Mouse (Mus musculus) ovary, postnatal 14 days (tissue): Measurements from ENCODE around the gene Sgtb.

Source experiments
- DNase-seq: peaks from one replicate; pipeline ENCODE4 v3.0.0; 2022; ENCODE audit warnings: low spot score

The Sgtb gene

DNA sequence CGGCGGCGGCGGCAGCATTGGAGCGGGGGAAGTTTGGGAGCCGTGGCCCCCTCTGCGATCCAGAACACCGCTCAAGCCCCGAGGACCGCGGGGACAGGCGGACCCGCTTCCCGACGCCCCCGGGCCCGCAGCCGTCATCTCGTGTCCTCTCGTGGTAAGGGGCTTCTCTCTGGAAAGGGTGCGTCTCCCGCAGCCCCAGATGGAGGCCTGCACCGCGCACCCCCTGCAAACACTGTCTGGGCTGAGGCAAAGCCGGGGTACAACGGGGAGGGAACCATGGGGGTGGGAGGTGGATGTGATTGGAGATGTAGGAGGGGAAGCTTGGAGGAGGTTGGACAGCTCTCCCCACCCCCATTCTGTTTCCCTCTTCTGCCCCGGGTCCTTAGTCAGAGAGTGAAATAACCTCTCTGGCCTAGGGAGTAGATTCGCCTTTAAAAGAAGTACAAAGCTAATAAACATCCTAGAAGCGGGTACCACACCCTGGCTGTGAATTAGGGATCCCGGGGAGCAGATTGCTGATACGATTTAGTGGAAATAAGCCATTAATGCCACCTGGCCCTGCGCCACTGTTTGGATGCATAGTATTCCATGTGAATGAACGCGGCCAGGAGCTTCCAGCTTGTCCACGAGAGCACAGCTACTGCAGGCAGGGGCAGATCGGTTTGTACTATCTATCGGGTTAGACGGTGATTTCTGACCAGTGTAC, 428 bp downstream of the Sgtb start:
- DNase-seq, result no peak

GRCm38 (mm10) chr13:104110526-104110925, 985 bp downstream of the Sgtb start:
- no peak for DNase-seq

DNA sequence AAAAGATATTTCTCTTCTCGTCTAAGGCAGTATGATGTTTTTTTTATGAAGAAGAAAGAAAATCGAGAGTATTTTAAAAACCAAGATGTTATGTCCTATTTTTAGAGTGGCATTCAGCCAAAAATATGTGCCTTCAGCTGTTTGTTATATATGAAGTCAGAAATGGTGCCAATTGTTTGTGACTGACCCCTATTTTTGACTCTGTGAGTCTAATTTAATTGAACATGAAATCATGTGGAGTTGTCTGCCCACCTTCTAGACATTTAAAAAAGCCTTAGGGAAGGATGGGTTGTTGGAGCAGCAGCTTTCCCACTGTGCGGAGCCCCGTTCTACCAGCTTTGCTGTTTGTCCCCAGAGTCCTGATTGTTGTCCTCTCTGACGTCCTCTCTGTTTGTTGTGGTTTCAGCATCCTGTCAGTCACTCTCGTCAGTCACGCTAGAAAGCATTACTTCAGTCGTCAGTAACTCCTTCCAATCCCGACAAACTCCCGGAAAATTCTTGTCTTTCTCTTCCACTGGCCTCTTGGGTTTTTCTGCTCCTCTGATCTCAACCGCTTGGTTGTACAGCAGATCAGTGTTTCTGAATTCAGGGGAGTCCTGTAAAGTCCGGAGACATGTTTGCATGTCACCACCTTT, 2.8 kb downstream of the Sgtb start:
- no peak for DNase-seq

DNA sequence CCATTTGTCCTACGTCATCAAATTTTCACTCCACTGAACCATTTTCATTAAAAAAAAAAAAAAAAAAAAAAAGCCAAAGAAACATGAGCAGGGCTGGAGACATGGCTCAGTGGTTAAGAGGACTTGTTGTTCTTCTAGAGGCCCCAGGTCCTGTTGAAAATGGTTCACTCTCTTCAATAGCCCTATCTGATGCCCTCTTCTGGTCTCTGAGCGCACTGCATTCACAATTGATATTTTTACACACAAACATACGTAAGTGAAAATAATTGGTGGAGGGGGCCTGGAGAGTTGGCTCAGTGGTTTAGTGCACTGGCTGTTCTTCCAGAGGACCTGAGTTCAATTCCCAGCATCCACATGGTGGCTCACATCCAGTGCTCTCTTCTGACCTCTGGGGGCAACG, 4.2 kb downstream of the Sgtb start:
- no peak for DNase-seq

DNA sequence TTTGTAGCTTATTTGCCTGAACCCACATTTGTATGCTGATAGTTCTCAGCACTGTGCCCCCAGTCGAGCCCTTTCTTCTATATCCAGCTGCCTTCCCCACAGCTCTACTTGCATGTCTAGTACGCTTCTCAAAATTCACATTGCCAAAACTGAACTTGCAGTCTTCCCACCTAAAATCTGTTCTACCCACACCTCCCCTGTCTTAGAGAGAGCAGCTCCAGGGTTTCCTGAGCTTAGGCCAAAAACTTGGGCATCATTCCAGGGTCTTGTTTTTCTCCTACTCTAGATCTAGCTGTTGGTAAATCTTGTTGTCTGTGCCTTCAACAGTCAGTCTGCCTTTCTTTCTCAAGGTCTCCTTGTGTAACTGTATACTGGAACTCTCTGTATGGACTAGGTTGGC, 5.3 kb downstream of the Sgtb start:
- no peak for DNase-seq

DNA sequence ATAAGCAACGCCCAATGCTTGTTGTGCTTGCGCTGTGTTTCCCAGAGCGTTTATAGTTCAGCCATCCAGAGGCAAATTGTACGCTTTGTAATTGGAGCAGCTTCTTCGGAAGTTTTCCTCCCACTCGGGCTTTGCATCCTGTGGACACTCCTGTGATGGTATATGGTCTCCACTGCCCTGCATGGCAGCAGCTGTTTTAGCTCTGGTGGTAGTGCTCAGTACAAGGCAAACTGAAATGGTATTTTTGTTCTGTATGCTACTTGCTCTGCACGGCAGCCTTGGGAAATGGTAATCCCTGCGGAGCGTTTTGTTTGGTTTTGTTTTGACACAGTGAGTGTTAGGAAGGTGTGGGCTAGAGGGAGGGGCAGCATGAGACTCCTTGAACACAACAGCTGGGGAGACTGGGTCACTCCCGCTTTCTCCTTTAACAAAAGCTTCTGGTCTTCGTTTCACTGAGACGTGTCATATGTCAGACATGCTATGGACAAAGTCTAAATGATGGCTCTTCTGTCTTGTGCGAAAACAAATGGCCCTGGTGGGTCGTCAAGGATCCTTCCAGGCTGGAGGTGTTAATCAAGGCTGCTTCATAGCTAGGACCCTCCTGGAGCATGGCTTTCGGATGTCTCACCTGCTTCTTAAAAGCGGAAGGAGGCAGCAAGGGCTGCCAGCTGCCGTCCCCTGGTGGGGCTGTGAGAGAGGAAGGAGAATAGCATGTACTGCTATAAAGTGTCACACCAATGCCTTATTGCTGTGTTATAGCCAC, 12.7 kb downstream of the Sgtb start:
- no peak for DNase-seq

DNA sequence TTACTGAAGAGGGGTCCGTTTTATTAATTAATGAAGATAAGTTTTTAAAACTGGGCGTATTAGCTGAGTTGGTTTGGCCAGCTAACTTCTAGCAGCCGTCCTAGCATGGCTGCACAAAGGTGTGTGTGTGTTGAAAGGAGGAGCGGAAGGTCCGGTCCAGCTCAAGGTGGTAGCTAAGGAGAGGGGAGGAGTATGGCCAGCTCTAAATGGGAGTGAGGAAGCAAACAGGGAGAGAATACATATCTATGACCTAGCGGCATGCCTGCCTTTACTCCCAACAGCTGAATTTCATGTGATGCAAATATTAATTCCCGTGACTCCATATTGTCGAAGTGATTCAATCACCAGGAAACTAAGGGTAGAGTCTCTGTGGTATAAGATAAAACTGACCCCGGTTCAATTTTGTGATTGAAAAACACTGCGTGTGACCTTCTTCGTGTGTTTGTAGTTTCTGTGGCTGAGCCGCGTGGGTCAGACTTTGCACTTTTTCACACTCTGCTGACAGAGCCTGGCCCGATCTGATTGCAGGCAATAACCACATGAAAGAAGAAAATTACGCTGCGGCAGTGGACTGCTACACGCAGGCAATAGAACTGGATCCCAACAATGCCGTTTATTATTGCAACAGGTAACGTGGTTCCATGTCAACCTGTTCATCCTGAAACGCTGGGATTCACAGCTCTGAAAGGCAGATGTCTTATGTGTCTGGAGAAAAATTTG, 14.3 kb downstream of the Sgtb start:
- DNase-seq, result no peak

DNA sequence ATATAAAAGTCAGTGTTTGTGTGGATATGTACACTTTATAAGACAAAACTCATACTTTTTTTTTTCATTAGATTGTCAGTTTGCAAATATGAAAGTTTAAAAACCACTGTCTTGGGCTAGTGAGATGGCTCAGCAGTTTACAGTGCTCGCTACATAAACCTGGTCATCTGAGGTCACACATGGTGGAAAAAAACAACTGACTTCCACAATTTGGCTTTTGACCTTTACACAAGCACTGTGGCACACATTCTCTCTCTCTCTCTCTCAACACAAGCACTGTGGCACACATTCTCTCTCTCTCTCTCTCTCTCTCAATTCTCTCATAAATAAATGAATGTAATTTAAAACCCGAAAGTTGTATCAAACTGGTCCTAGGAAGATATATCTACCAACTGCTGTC, 23.0 kb downstream of the Sgtb start:
- no peak for DNase-seq

GRCm38 (mm10) chr13:104134510-104135085, 25.1 kb downstream of the Sgtb start:
- no peak for DNase-seq

DNA sequence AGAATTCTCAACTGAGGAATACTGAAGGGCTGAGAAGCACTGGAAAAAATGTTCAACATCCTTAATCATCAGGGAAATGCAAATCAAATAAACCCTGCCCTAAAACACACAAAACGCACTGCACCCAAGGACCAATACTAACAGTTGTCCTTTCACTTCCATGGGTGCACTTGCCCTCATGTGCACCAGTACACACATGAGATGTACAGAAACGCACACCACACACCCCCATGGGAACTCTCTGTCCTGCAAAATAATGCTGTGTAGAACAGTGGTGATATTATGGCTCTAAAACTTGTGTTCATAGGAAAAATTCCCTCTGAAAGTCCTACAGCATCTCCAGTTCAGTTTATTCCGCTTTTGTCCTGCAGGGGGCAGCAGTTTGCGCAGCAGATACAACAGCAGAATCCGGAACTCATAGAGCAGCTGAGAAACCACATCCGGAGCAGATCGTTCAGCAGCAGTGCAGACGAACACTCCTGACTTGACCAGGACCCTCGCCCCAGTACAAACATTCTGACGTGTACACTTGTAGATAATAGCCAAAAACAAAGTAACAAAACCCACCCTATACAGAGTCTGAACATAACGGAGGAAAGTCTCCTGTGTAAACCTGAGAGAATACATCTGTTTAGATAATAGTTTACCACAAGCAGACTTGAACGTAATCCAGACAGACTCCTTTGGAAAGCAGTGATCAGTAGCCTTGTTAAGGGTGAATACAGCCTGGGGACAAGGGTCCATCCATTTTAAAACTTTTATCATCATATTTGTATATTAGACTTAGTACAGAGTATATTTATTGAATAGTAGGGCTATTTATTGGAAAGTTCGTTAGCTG, 30.0 kb downstream of the Sgtb start:
- peak; percentile 65 for DNase-seq

- DNase-seq, result no peak
Observed at GRCm38 (mm10) chr13:104144871-104145270, 35.3 kb downstream of the Sgtb start.

DNA sequence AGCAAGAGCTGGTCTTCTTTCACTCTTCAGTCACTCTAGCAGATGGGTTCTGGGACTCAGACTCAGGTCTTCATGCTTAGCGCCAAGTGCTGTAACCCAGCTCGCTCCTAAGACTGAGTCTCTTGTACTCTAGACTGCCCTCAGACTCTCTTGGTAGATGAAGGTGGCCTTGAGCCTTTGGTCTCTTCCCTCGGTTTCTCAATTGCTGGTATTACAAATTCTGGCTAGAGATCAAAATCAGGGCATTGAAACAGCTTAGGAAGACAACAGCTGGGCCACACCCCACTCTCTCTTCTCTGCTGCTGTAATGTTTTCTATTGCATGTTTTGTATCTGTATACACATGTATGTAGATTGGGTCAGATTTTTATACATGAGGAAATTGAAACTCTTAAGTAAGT, 36.1 kb downstream of the Sgtb start:
- DNase-seq, result no peak

DNA sequence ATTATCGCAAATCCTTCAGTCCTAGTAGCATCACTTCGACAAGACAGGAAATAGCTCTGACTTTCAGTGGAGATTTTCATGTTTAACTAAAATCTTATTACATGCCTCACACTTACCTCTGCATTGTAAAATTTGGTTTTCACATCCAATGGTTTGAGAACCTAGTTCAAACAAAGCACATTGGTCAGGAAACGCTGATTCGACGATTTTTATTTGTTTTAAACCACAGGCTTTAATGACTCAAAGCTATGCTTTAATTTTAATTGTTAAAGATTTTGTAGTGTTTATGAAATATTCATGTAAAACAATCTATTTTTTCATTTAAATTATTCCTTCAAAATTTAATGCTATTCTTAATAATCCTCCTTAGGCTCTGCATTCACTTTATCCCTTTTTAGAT, 44.6 kb downstream of the Sgtb start:
- no peak for DNase-seq

DNA sequence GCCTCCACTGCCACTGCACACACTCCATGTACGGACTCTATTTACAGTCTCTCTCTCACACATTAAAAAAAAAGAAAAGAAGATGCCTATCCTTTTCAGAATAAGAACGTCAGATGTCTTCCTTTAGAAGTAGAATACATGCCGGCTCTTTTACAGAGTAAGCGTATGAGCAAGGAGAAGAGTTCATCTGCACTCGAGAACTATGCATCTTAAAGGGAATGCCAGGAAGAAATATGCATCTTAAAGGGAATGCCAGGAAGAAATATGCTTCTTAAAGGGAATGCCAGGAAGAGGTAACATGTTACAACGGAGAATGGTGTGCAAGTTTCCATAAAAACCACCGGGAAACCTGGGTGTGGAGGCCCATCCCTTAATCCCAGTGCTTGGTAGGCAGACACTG, 45.6 kb downstream of the Sgtb start:
- no peak for DNase-seq

DNA sequence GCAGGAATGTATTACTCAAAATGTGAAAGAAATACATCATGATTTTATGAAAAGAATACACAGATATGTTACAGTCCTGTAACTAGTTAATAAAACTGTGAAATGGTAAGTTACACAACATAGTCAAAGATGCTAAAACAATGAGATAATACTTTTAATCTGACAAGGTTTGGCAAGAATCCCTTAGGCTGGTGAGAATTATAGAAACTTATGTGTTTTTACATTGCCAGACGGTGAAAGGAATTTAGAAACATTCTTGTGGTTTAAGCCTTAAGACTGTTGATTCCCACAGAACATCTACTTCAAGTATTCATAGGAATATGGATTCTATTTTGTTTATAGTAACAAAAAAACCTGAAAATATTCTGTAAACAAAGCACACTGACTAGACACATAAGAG, 46.1 kb downstream of the Sgtb start:
- DNase-seq, result no peak

DNA sequence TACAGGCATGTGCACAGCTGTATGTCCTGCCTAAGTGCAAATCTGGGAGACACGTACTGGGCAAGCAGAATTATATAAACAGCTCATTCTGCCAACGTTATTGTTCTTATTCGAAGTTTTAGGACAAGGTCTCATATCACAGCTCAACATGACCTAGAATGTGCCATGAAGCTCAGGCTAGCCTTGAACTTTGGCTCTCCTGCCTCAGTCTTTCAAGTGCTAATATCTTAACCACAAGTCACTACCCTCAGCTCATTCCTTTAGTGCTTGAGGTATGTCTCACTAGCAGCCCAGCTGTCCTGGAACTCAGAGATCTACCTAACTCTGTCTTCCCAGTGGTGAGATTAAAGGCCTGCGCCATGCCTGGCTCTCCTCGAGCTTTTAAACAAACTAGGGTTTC, 62.2 kb downstream of the Sgtb start:
- DNase-seq, result no peak

DNA sequence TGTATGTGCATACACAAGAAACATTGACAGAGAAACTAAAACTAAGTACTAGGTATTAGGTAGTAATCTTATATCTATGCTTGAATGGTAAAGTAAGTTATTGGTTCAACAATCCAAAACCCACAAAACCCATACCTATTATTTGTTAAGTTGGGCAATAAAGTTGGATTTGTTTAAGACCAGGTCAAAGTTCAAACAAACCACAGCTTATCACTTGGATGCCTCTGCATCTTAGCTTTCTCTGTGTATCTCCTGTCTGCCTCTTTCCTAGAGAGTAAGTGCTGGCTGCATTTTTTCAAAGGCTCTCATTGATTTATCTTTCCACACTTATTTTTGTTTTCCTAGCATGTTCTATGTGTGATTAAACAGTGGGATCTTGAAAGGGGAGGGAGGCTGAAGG, 63.0 kb downstream of the Sgtb start:
- DNase-seq, result no peak

- DNase-seq, result no peak
Observed at GRCm38 (mm10) chr13:104176874-104177273, 67.3 kb downstream of the Sgtb start.

DNA sequence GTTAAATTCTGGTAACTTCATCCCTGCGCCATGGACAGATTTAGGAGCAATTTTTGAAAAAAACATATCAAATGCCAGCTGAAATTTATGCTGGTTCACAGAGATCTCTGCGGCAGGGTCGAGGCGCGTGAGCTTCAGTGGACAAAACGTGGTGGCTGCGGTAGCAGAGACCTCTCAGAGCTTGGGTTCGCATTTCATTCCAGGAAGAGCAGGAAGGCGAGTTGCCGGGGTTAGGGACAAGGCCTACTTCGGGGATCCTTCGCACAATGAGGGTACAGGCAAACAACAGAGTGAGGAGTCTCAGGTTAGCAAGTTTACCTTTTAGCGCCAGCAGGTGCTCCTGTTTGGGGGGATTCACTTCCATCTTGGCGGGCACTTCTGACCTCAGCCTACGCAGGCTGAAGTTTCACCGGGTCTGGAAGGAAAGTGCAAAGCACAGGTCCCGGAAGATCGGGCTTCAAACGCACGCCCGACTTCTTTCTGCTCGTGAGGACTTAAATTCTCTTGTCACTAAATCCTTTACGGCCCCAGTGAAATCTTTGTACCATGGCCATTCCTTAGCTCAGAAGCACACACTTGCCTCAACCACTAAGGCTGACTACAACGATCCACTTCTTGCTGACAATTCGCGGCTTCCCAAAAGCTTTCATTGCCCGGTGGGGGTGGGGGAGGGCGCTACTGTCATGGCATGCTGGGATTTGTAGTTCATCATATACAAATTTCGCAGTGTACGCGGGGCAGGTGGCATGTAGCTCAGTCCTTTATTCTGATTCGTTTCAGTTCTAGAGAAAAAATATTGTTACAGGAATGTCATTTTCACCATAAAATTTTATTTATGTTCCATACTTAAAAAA, 68.5 kb downstream of the Sgtb start, which contains the start of gene Trappc13:
Gene Trappc13, minus strand, starts transcription at position 674 of the 854 bp plus-strand sequence.
- peak; percentile 67 for DNase-seq

DNA sequence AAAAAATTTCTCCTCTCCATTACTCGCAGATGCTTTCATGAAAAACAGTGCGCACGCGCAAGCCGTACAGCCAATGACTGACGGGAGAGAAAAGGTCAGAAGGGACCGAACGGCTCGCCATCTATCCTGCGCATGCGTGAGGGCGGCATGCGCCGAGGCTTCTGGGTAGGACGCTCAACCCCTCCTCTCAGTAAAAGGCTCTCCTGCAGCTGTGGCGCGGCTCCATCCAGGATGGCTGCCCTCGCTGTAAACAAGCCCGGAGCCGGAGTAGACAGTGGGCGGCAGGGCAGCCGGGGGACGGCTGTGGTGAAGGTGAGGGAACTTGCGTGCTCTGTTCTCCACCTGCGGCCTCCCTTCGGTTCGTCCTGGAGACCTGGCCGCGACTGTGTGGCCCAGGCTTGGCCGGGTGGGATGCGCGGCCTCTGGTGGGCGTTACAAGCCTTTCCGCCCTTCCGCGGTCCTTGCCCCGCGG, 69.1 kb downstream of the Sgtb start, which contains the start of gene Trim23:
Gene Trim23, plus strand, starts transcription at position 148 of the 472 bp plus-strand sequence.
- DNase-seq, result peak; percentile 92
